Mouse (Mus musculus): ENCODE data around the gene 2210011C24Rik.
"Not testable (repeated sequence)": the region's sequence is repeated elsewhere in the genome, so short reads cannot be mapped to it uniquely, and the experiment has no call there.

2210011C24Rik gene

GRCm38 (mm10) chr8:83996567-83997505 is 15.1 kb downstream of the 2210011C24Rik start:
- peak; percentile 49; the same call in 1 of the 2 replicates for ATAC-seq (ENCODE audit: insufficient number of reproducible peaks, low FRiP score, low TSS enrichment)

GRCm38 (mm10) chr8:83995973-83996372 is 16.0 kb downstream of the 2210011C24Rik start:
- no peak for ATAC-seq (ENCODE audit: insufficient number of reproducible peaks, low FRiP score, low TSS enrichment)

- ATAC-seq (ENCODE audit: insufficient number of reproducible peaks, low FRiP score, low TSS enrichment), result no peak
Observed at GRCm38 (mm10) chr8:83994030-83994429, 17.9 kb downstream of the 2210011C24Rik start.

GRCm38 (mm10) chr8:83992488-83992887 is 19.5 kb downstream of the 2210011C24Rik start:
- ATAC-seq (ENCODE audit: insufficient number of reproducible peaks, low FRiP score, low TSS enrichment), result no peak

- ATAC-seq (ENCODE audit: insufficient number of reproducible peaks, low FRiP score, low TSS enrichment), result no peak
Observed at GRCm38 (mm10) chr8:83990170-83990569, 21.8 kb downstream of the 2210011C24Rik start.

GRCm38 (mm10) chr8:83989243-83989642 is 22.7 kb downstream of the 2210011C24Rik start:
- ATAC-seq (ENCODE audit: insufficient number of reproducible peaks, low FRiP score, low TSS enrichment), result no peak

DNA sequence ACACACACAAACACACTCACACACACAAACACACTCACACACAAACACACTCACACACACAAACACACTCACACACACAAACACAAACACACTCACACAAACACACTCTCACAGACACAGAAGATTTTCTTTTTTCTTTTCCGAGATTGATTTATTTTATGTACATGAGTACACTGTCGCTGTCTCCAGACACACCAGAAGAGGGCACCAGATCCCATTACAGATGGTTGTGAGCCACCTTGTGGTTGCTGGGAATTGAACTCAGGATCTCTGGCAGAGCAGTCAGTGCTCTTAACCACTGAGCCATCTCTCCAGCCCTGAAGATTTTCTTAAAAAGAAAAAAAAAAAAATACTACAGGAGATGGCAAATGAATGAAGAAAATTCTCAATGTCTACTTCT is 28.7 kb downstream of the 2210011C24Rik start:
- not testable (repeated sequence) for ATAC-seq (ENCODE audit: insufficient number of reproducible peaks, low FRiP score, low TSS enrichment)

- no peak for ATAC-seq (ENCODE audit: insufficient number of reproducible peaks, low FRiP score, low TSS enrichment)
Observed at GRCm38 (mm10) chr8:83982449-83982848, 29.5 kb downstream of the 2210011C24Rik start.

- ATAC-seq (ENCODE audit: insufficient number of reproducible peaks, low FRiP score, low TSS enrichment), result no peak; the same call in 1 of the 2 replicates
Observed at GRCm38 (mm10) chr8:83981533-83981932, 30.4 kb downstream of the 2210011C24Rik start.

DNA sequence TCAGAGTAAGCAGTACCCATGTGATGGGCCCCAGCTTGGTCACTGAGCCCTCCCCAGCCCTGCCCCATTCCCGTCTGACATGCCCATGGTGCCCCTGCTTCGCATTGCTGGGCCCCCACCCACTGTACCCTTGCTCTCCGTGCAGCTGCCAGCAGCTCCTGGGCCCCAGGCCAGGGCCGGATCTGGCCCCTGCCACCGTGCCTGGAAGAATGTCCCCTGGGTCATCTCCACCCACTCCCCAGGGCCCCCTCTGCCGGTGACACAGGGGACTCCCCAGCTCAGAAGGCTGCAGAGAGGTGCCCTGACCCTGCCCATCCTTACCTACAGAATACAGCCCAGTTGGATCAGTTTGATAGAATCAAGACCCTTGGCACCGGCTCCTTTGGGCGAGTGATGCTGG is 31.1 kb downstream of the 2210011C24Rik start:
- no peak for ATAC-seq (ENCODE audit: insufficient number of reproducible peaks, low FRiP score, low TSS enrichment)

DNA sequence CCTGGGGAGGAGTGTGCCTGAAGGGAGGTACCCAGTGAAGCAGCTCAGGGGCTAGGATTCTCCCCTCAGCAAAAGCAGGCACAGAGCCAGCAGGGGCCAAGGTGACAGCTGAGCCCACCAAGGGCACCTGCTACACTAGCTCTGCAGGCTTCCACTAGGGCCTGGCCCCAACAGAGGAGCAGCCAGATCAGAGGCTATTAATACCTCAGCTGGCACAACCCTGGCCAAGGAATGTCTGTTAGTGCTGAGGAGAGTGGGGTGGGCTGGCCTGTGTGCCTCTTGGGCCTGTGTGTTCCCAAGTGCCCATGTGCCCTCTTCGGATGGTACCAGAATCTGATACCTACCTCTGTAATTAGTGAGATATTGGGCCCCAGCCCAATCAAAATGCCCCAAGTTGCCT is 31.7 kb downstream of the 2210011C24Rik start:
- ATAC-seq (ENCODE audit: insufficient number of reproducible peaks, low FRiP score, low TSS enrichment), result 0 out of 2 replicates have a peak, but pooled peaks have one; percentile 12

- ATAC-seq (ENCODE audit: insufficient number of reproducible peaks, low FRiP score, low TSS enrichment), result no peak
Observed at GRCm38 (mm10) chr8:83978200-83978599, 33.8 kb downstream of the 2210011C24Rik start.

- no peak for ATAC-seq (ENCODE audit: insufficient number of reproducible peaks, low FRiP score, low TSS enrichment)
Observed at GRCm38 (mm10) chr8:83977646-83978045, 34.3 kb downstream of the 2210011C24Rik start.

DNA sequence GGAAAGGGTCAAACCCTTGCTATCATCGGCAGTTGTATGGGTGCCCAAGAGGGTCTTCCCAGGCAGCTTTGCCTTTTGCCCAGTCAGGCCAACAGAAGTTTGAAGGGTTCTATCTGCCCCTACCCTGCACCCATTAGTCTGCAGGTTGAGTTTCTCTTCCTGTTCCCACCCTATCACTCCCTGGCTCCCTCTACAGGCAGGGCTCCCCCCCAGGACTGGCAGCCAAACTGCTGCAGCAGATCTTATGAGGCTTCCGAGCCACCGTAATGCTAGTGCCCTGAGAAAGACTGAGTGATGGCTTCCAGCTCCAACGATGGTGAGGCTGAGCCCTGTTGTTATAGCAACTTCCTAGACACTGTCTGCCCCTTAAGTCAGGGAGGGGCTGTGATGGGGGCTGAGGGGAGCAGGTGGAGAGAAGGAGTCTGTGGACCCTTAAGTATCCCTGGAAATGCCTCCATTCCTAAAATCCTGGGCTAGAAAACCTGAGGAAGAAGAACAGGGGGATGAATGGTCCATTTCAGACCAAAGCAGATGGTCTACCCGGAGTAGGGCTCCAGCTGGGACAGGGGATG is 35.1 kb downstream of the 2210011C24Rik start:
- no peak for ATAC-seq (ENCODE audit: insufficient number of reproducible peaks, low FRiP score, low TSS enrichment)

GRCm38 (mm10) chr8:83976101-83976630 is 35.8 kb downstream of the 2210011C24Rik start:
- no peak for ATAC-seq (ENCODE audit: insufficient number of reproducible peaks, low FRiP score, low TSS enrichment)

DNA sequence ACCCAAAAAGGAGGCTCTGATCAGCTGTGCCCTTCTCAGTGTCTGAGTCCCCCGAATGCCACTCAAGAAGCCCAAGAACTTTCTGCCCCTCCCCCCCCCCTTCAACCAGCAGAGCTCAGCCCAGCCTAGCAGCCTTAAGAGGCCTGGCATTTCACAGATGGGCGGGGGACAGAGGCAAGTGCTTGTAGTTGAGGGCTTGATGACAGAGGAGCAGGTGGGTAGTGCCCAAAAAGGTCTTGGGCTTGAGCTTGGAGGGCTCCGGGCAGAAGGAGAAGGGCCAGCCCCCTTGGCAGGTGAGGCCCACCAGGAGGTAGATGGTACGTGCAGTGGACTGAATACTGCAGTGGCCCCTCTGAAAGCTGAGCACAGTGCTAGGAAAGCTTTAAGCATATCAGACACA is 37.5 kb downstream of the 2210011C24Rik start:
- ATAC-seq (ENCODE audit: insufficient number of reproducible peaks, low FRiP score, low TSS enrichment), result no peak

DNA sequence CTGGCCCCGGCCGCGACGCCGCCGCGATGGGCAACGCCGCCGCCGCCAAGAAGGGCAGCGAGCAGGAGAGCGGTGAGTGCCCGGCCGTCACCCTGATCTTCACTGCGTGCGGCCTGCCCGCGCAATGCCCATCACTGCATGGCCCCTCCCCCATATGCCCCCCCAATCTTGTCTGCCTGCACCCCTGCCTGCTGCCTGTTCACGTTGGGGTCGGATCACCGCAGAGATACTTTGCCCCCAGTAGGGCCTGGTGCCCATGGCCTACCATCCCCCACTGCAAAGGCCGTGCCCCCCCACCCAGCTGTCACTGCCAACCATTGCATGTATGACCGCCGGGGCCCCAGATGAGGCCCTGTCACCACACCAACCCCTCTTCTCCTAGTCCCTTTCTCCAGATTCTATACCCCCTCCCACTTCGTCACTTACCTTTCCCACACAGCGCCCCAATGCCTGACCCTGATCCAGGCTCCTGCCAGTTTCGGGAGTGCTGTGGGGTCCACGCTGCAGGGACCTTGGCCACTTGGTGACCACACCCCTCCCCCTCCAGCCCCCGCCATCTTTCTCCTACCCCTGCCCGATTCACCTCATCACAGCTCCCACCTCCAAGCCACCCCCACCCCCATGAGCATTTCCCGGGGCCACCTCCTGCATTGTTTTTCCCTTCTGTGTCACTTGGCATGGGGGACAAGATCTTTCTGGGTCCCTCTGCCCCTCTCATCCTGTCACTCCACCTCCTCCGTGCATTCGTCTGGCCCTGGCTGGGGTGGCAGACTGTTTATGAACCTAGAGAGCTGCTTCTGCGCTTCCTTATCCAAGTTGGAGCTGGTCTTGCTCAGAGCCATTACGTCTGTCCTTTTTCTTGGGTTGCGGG is 38.6 kb downstream of the 2210011C24Rik start:
- peak; percentile 9; the same call in 1 of the 2 replicates for ATAC-seq (ENCODE audit: insufficient number of reproducible peaks, low FRiP score, low TSS enrichment)

- ATAC-seq (ENCODE audit: insufficient number of reproducible peaks, low FRiP score, low TSS enrichment), result peak; percentile 99
Observed at GRCm38 (mm10) chr8:83972150-83973120, 39.5 kb downstream of the 2210011C24Rik start, which contains the start of gene Prkaca. Prkaca (plus strand) TSS chr8:83972993.

DNA sequence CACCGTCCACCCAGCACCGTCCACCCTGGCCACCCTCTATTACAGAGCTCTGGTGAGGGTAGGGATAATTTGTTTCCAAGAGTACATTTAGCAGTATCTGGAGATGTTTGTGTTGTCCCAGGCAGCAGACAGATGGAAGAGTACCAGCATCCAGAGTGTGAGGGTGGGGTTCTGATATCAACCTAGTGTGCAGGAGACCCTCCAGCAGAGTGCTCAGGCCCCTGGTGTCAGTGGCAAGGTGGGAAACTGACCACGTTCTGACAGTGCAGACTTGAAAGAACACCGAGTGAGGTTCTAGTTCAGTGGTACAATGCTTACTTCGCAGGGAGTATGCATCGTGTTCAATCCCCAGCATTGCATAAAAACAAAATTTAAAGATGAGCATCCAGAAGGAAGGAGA is 40.3 kb downstream of the 2210011C24Rik start:
- ATAC-seq (ENCODE audit: insufficient number of reproducible peaks, low FRiP score, low TSS enrichment), result no peak
